Mouse (Mus musculus) embryonic facial prominence, embryonic 13.5 days (tissue): ENCODE data around the gene Nipsnap2. TPM values are rescaled to one million over a fixed set of nuclear protein-coding genes. Genes with fewer than 3 reads are reported as not detected.
A peak's percentile ranks its signal among the peaks of the same experiment; 100 is the strongest.
"Not testable (repeated sequence)": the region's sequence is repeated elsewhere in the genome, so short reads cannot be mapped to it uniquely, and the experiment has no call there.

Experiments
- ATAC-seq: fragments of 200-750 bp; cut with Nextera tagmentation; 2 replicates; pipeline ENCODE4 v1.8.0; 2017; ENCODE audit warnings: low read depth; ENCODE audit not compliant: insufficient number of reproducible peaks, insufficient read depth, low FRiP score, low TSS enrichment
- H3K27ac ChIP-seq: fragments of 300-500 bp; sonication (generic); 2 replicates; pipeline ENCODE4 v1.5.1; 2015; ENCODE audit warnings: moderate library complexity, mild to moderate bottlenecking, inconsistent platforms
- H3K27me3 ChIP-seq: fragments of 300-500 bp; sonication (generic); 2 replicates; pipeline ENCODE4 v1.6.1; 2015; ENCODE audit warnings: mild to moderate bottlenecking, inconsistent platforms
- H3K36me3 ChIP-seq: fragments of 300-500 bp; sonication (generic); 2 replicates; pipeline ENCODE4 v1.6.1; 2015; ENCODE audit warnings: mild to moderate bottlenecking, inconsistent platforms
- H3K4me1 ChIP-seq: fragments of 300-500 bp; sonication (generic); 2 replicates; pipeline ENCODE4 v1.6.1; 2015; ENCODE audit warnings: inconsistent platforms
- H3K4me2 ChIP-seq: fragments of 300-500 bp; sonication (generic); 2 replicates; pipeline ENCODE4 v1.6.1; 2015; ENCODE audit warnings: moderate library complexity, mild to moderate bottlenecking, inconsistent platforms
- H3K4me3 ChIP-seq: fragments of 300-500 bp; sonication (generic); 2 replicates; pipeline ENCODE4 v1.5.1; 2015; ENCODE audit warnings: mild to moderate bottlenecking, inconsistent platforms
- H3K9ac ChIP-seq: fragments of 300-500 bp; sonication (generic); 2 replicates; pipeline ENCODE4 v1.6.1; 2015; ENCODE audit warnings: mild to moderate bottlenecking, inconsistent platforms
- H3K9me3 ChIP-seq: fragments of 300-500 bp; sonication (generic); 2 replicates; pipeline ENCODE4 v1.6.1; 2016; ENCODE audit warnings: inconsistent platforms
- WGBS: fragments of 180-500 bp; shearing (Covaris S2); methylation state at CpG from one replicate; pipeline ENCODE4 v1.1.7; 2015; ENCODE audit warnings: mixed read lengths; 5-methylcytosine and 5-hydroxymethylcytosine counted together
- polyA plus RNA-seq: library from polyadenylated mRNA; unstranded; fragments of >200 nt; fragmentation: Nextera tagmentation; extraction: Ambion mirVana; gene quantifications from 2 replicates; pipeline ENCODE4 v1.2.1, GENCODE M21; 2015

The Nipsnap2 gene
- polyA plus RNA-seq, 1 experiment from 2014 or later = 113 TPM

GRCm38 (mm10) chr5:129761865-129762540 lies 37.1 kb downstream of the Nipsnap2 start:
- Histone ChIP-seq H3K4me2 (no peak overlapping the region), H3K4me1 (peaks cover 13% of the 10 kb centered on the region), H3K9ac (peak overlapping the region; percentile 6; the same call in 1 of the 2 replicates), H3K9me3 (no peaks in the 10 kb centered on the region), H3K27me3 (no peaks in the 10 kb centered on the region), H3K27ac (peak overlapping the region; percentile 85), H3K36me3 (peaks cover 36% of the 10 kb centered on the region), H3K4me3 (no peak overlapping the region)
- peak; percentile 84 for ATAC-seq
- WGBS = 33% methylated on average over 18 of the region's 18 CpGs

GRCm38 (mm10) chr5:129770443-129771355 lies 45.8 kb downstream of the Nipsnap2 start:
- Histone ChIP-seq H3K9me3 (no peaks in the 10 kb centered on the region), H3K4me2 (no peak overlapping the region), H3K27me3 (no peaks in the 10 kb centered on the region), H3K36me3 (peaks cover 31% of the 10 kb centered on the region), H3K4me3 (no peak overlapping the region), H3K9ac (no peak overlapping the region), H3K27ac (no peak overlapping the region), H3K4me1 (no peaks in the 10 kb centered on the region)
- no peak for ATAC-seq
- 85% methylated on average over 23 of the region's 23 CpGs for WGBS

- no peaks in the 10 kb centered on the region for H3K4me1 ChIP-seq
- WGBS = 76% methylated on average over 10 of the region's 10 CpGs
- peaks cover 20% of the 10 kb centered on the region for H3K36me3 ChIP-seq
- H3K27ac ChIP-seq = no peak overlapping the region
- H3K27me3 ChIP-seq = no peaks in the 10 kb centered on the region
- no peak overlapping the region for H3K4me3 ChIP-seq
- ATAC-seq = no peak
- H3K9ac ChIP-seq = no peak overlapping the region
- H3K9me3 ChIP-seq = no peaks in the 10 kb centered on the region
- H3K4me2 ChIP-seq = no peak overlapping the region
These were observed 47.6 kb downstream of the Nipsnap2 start for GRCm38 (mm10) chr5:129772433-129772832.

- not testable (repeated sequence) for ATAC-seq, H3K4me3 ChIP-seq, H3K9ac ChIP-seq, H3K27ac ChIP-seq, H3K4me2 ChIP-seq, H3K27me3 ChIP-seq, H3K4me1 ChIP-seq, H3K9me3 ChIP-seq
- H3K36me3 ChIP-seq = peaks cover 13% of the 10 kb centered on the region; the same call in 1 of the 2 replicates
- 68% methylated on average over 4 of the region's 4 CpGs for WGBS
These were observed 48.5 kb downstream of the Nipsnap2 start for GRCm38 (mm10) chr5:129773330-129773729.

GRCm38 (mm10) chr5:129774661-129775060 lies 49.8 kb downstream of the Nipsnap2 start:
- no peak overlapping the region for H3K4me2 ChIP-seq
- H3K4me3 ChIP-seq = no peak overlapping the region
- H3K27ac ChIP-seq = no peak overlapping the region
- no peaks in the 10 kb centered on the region for H3K9me3 ChIP-seq
- no peak for ATAC-seq
- peaks cover 9% of the 10 kb centered on the region; the same call in 1 of the 2 replicates for H3K36me3 ChIP-seq
- no peaks in the 10 kb centered on the region for H3K27me3 ChIP-seq
- 85% methylated on average over 3 of the region's 3 CpGs for WGBS
- H3K4me1 ChIP-seq = peaks cover 5% of the 10 kb centered on the region
- no peak overlapping the region for H3K9ac ChIP-seq

- WGBS = 36% methylated on average over 11 of the region's 11 CpGs
- peak overlapping the region; percentile 85 for H3K4me2 ChIP-seq
- H3K27me3 ChIP-seq = no peaks in the 10 kb centered on the region
- H3K27ac ChIP-seq = peak overlapping the region; percentile 67; the same call in 1 of the 2 replicates
- no peaks in the 10 kb centered on the region for H3K36me3 ChIP-seq
- no peak for ATAC-seq
- peak overlapping the region; percentile 64 for H3K4me3 ChIP-seq
- peak overlapping the region; percentile 82 for H3K9ac ChIP-seq
- H3K9me3 ChIP-seq = no peaks in the 10 kb centered on the region
- H3K4me1 ChIP-seq = peaks cover 7% of the 10 kb centered on the region
These were observed 53.6 kb downstream of the Nipsnap2 start for GRCm38 (mm10) chr5:129778348-129778995.

- peak; percentile 88 for ATAC-seq
- H3K9me3 ChIP-seq = no peaks in the 10 kb centered on the region
- 1% methylated on average over 32 of the region's 32 CpGs for WGBS
- peaks cover 7% of the 10 kb centered on the region for H3K4me1 ChIP-seq
- peak overlapping the region; percentile 82 for H3K9ac ChIP-seq
- H3K27me3 ChIP-seq = no peaks in the 10 kb centered on the region
- no peaks in the 10 kb centered on the region for H3K36me3 ChIP-seq
- H3K27ac ChIP-seq = peak overlapping the region; percentile 67
- peak overlapping the region; percentile 85 for H3K4me2 ChIP-seq
- H3K4me3 ChIP-seq = peak overlapping the region; percentile 64
These were observed 54.3 kb downstream of the Nipsnap2 start for GRCm38 (mm10) chr5:129778996-129779716.

GRCm38 (mm10) chr5:129780131-129780530 lies 55.3 kb downstream of the Nipsnap2 start:
- no peak overlapping the region for H3K4me2 ChIP-seq
- no peak overlapping the region for H3K27ac ChIP-seq
- H3K4me1 ChIP-seq = peaks cover 7% of the 10 kb centered on the region
- no peak for ATAC-seq
- H3K36me3 ChIP-seq = no peaks in the 10 kb centered on the region
- WGBS = 82% methylated on average over 3 of the region's 3 CpGs
- H3K9me3 ChIP-seq = no peaks in the 10 kb centered on the region
- H3K9ac ChIP-seq = no peak overlapping the region
- H3K27me3 ChIP-seq = no peaks in the 10 kb centered on the region
- no peak overlapping the region for H3K4me3 ChIP-seq

- Histone ChIP-seq H3K9ac (no peak overlapping the region), H3K4me3 (no peak overlapping the region), H3K27me3 (no peaks in the 10 kb centered on the region), H3K9me3 (no peaks in the 10 kb centered on the region), H3K4me2 (no peak overlapping the region), H3K36me3 (no peaks in the 10 kb centered on the region), H3K4me1 (peaks cover 13% of the 10 kb centered on the region), H3K27ac (no peak overlapping the region)
- ATAC-seq = no peak
- 45% methylated on average over 3 of the region's 3 CpGs for WGBS
These were observed 57.3 kb downstream of the Nipsnap2 start for GRCm38 (mm10) chr5:129782211-129782610.

GRCm38 (mm10) chr5:129785235-129785870 lies 60.5 kb downstream of the Nipsnap2 start:
- no peak for ATAC-seq
- no peaks in the 10 kb centered on the region for H3K27me3 ChIP-seq
- 92% methylated on average over 5 of the region's 5 CpGs for WGBS
- H3K4me3 ChIP-seq = no peak overlapping the region
- peaks cover 26% of the 10 kb centered on the region for H3K4me1 ChIP-seq
- peaks cover 20% of the 10 kb centered on the region for H3K36me3 ChIP-seq
- H3K4me2 ChIP-seq = no peak overlapping the region
- no peaks in the 10 kb centered on the region for H3K9me3 ChIP-seq
- H3K27ac ChIP-seq = no peak overlapping the region
- no peak overlapping the region for H3K9ac ChIP-seq
